Mouse (Mus musculus) c-Kit-positive CD71-negative TER-119-negative erythroid progenitor cells, embryonic 14.5 days (primary cell): ENCODE results near the gene Nit2.
A peak's percentile ranks its signal among the peaks of the same experiment; 100 is the strongest.

Experiments
- DNase-seq: peaks from one replicate; pipeline ENCODE4 v3.0.0-alpha.2; 2013; ENCODE audit warnings: low read depth

Nit2 gene

GRCm38 (mm10) chr16:57162841-57163240 is 4.3 kb downstream of the Nit2 start:
- no peak for DNase-seq

- no peak for DNase-seq
These were observed 7.3 kb downstream of the Nit2 start for GRCm38 (mm10) chr16:57159835-57160234.

GRCm38 (mm10) chr16:57157728-57158127 is 9.4 kb downstream of the Nit2 start:
- DNase-seq = no peak

GRCm38 (mm10) chr16:57157076-57157475 is 10.1 kb downstream of the Nit2 start:
- no peak for DNase-seq

- no peak for DNase-seq
These were observed 11.2 kb downstream of the Nit2 start for GRCm38 (mm10) chr16:57155899-57156298.

DNA sequence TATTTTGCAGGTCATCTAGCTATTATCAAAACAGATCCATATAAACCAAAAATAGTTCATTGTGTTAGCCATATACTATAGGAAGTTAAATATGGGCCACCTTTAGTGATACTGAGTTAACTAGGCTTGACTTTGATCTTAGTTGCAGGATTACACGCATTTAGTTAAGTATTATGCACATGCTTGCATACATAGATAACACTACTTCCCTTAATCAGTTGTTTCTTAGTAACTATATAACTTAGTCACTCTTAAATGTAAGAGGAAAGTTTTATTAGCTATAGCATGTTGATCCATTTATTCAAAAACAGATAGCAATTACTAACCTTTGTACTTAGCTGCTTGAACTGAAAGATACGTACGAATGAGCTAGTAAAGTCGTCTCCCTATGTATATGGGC is 15.7 kb downstream of the Nit2 start:
- DNase-seq = no peak

- no peak for DNase-seq
These were observed 22.4 kb downstream of the Nit2 start for GRCm38 (mm10) chr16:57144741-57145140.

DNA sequence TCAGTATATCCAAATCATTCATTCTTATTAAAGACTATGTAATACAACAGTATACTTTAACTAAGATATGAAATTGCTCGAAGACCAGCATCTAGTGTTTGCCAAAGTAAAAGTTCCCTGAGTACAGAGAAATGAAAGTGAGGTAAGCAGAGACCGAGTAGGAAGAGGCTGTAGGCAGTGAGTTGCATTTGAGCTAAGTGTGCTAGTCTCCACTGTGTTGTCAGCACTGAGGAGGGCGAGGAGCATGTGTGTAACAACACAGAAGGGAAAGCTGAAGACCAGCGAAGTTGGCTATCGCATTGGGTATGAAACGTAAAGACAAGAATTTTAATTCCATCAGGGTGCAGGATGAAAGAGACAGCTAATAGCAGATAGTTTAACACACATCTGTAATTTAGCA is 33.5 kb downstream of the Nit2 start:
- no peak for DNase-seq

DNA sequence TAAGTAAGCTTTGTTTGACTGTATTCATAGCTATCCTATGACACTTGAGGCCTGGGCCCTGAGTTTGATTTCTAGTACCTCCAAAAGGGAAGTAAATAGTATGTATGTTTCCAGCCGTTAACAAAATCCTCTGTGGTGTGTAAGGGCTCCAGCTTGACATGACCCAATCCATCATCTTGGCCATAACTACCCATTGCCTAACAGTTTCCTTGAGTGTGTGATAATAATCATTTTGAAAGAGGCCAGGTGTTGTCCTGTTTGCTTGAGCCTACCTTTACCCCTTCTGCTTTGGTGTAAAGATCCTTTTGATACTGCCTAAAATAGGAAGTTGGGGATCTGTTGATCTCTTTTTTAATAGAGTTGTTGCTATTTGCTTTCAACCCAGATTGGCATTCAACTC is 34.8 kb downstream of the Nit2 start:
- DNase-seq = no peak

DNA sequence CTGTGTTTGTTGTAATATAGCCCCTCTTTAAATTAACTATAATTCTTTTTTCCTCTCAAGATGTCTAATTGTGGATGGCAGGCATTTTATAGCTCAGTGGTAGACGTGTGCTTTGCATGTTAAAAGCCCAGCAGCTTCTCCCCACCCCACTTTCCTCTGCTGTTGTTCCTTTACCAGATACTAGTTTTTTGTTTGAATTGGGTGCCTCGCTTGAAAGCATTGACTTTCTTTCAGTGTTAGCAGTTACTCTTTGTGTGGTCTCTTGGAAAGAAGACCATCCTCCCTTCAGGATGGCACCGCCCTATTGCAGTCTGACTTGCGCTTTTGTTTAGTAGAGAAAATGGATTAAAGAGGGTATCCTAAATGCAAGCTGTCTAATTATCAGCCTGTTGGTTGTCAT is 35.6 kb downstream of the Nit2 start:
- DNase-seq = no peak

- DNase-seq = no peak
These were observed 36.3 kb downstream of the Nit2 start for GRCm38 (mm10) chr16:57130752-57131400.

DNA sequence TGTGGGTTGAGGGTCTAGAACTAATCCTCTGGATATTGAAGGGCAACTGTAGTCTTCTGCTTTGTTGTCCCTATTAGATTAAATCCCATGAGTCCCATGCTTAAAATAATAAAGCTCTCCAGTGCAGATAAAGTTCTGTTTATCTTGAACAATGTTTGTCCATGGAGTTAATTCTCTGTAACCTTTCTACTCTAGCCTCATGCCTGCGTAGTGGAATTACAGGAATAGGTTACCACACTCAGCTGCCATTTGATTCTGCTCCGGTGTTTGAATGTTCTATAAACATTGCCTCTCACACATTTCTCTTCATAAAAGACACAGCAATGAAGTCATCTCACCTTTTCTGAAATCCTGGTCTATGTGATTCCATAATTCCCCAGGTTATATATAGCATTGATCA is 39.3 kb downstream of the Nit2 start:
- no peak for DNase-seq

DNA sequence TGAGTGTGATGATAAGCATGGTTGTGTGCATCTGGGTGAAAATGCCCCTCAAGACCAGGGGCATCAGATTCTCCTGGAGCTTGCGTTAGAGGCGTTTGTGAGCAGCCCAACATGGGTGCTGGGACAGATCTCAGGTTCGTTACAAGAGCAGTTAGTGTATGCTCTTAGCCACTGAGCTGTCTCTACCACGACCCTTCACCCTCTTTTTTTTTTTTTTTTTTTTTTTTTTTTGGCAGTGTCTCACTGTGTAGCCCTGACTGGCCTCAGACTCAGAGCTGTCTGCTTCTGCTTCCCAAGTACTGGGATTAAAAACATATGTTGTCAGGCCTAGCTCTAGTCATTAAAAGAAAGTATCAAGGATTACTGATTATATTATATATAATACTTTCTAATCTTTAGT is 40.9 kb downstream of the Nit2 start:
- DNase-seq = no peak

GRCm38 (mm10) chr16:57122682-57123445 is 44.3 kb downstream of the Nit2 start:
- DNase-seq = no peak

DNA sequence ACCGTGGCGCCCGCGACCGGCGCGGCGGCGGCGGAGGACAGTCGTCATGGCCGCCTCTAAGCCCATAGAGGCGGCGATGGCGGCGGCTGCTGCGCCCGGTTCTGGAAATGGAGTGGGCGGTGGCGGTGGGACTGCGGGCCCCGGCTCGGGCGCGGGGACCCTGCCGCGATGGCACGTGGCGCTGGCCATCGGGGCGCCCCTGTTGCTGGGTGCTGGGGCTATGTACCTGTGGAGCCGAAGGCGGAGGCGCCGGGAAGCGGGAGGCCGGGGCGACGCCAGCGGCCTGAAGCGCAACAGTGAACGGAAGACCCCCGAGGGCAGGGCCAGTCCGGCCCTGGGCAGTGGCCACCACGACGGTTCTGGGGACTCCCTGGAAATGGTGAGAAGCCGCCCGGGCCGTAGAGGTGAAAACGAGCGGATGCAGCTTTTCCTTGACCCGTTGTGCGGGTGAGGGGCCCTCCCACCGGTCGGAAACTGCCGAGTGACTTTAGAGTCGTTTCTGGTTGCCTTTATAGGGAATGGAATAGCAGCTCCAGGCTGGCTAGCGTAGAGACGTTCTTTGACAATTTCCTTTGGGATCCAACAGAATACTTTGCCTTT is 45.2 kb downstream of the Nit2 start:
- DNase-seq = no peak

DNA sequence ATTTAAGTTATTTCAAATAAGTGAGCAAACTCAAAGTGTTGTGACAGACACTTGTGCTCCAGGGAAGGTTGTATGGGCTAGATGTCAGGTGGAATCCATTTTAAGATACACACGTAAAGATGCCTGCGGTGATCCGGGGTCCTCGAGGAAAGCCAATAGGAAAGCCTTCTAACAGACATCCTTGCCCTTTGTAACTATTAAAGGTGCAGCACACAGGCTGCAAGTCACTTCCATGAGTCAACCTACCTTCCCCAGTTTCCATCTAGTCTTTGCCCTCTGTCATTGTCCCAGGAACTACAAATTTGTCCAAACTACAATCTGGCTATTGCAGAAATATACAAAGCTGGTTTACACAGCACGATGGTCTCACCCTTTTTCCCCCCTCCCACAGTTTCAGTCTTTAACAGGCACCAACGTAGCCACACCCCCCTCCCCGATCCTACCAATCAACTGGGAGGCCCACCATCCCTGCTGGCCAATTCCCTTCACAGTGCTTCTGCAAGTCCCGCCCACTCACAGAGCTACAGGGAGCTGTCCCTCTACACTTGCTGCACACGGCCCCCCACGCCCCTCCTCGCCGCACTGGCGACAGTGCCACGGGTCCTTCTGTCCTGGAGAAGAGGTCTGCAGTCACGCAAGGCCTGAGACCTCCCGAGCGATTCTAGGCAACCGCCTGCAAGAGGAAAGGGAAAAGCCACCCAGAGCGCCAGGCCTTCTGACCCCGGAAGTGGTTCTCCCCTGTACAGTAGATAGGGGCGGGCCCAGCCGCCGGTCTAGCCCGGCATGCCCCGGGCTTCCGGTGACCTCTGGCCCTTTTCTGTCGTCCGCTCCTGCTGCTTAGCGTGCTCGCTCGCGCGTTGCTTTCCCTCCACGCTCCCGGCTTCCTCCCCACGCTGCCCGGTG is 46.0 kb downstream of the Nit2 start, which contains the start of gene Tomm70a:
Gene Tomm70a (plus strand): TSS at position 791 of the 903 bp plus-strand sequence.
- DNase-seq = peak; percentile 87

- DNase-seq = no peak
These were observed 49.6 kb downstream of the Nit2 start for GRCm38 (mm10) chr16:57117562-57117961.

DNA sequence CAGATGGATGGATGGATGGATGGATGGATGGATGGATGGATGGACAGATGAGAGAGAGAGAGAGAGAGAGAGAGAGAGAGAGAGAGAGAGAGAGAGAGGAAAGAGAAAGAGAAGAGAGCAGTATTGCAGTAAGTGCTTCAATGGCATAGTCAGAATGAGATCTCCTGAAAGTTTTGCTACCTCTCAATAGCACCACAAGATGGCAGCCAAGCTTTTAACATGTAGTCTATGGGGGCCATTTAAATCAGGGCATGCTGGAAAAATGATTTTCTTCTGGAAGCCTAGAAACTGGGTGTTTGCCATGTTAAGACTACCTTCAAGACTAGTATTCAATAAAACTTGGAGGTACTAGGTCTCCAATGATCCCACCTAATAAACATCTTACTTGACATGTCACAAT is 51.1 kb downstream of the Nit2 start:
- DNase-seq = no peak
